Mouse (Mus musculus): ENCODE measurements around the gene Mmp3.

GRCm38 (mm10) chr9:7445522-7445921 lies at the start of gene Mmp3:
- TF ChIP-seq CTCF (IDR thresholded peaks at IDR 0.05; ENCODE audit: borderline replicate concordance, extremely low read depth, insufficient read depth, insufficient read length), result no peak
- no peak for TF ChIP-seq POLR2A (IDR thresholded peaks at IDR 0.05; ENCODE audit: borderline replicate concordance, extremely low read depth, insufficient read depth, insufficient read length, poor library complexity, severe bottlenecking)

Data from brain, embryonic 14.5 days (tissue).